Mouse (Mus musculus): Measurements from ENCODE around the gene Olfr1163.

GRCm38 (mm10) chr2:88037599-88037998, 34.0 kb downstream of the Olfr1163 start, which contains the start of gene Olfr73:
- TF ChIP-seq CTCF (IDR thresholded peaks at IDR 0.05; ENCODE audit: low read depth, low read length) (no peak), POLR2A (IDR thresholded peaks at IDR 0.05; ENCODE audit: borderline replicate concordance, low read depth, low read length) (no peak)

Measured in bone marrow macrophage, adult 2 months (primary cell).